Mouse (Mus musculus) layer of hippocampus, adult 9-11 months (tissue): ENCODE measurements around the gene Sparc.

Source experiments
- DNase-seq: peaks from one replicate; pipeline ENCODE4 v3.0.0; 2022

The Sparc gene

GRCm38 (mm10) chr11:55422978-55423377, at the start of gene Sparc:
TSS of gene Sparc (minus strand) at chr11:55423183.
- DNase-seq = no peak

GRCm38 (mm10) chr11:55471467-55471866, 48.5 kb upstream of the Sparc start:
- no peak for DNase-seq

GRCm38 (mm10) chr11:55470761-55471160, 47.8 kb upstream of the Sparc start:
- no peak for DNase-seq

GRCm38 (mm10) chr11:55469923-55470691, 47.1 kb upstream of the Sparc start:
- DNase-seq = peak; percentile 43

GRCm38 (mm10) chr11:55469048-55469843, 46.3 kb upstream of the Sparc start, which contains the start of gene G3bp1:
TSS of gene G3bp1 (plus strand) at chr11:55469685.
- DNase-seq = peak; percentile 100

- DNase-seq = peak; percentile 46
Observed at GRCm38 (mm10) chr11:55468611-55469047, 45.6 kb upstream of the Sparc start.

- no peak for DNase-seq
Observed at GRCm38 (mm10) chr11:55468012-55468411, 45.0 kb upstream of the Sparc start.

- DNase-seq = no peak
Observed at GRCm38 (mm10) chr11:55465177-55465576, 42.2 kb upstream of the Sparc start.

- no peak for DNase-seq
Observed at GRCm38 (mm10) chr11:55464707-55465106, 41.7 kb upstream of the Sparc start.

- no peak for DNase-seq
Observed at GRCm38 (mm10) chr11:55462149-55462548, 39.2 kb upstream of the Sparc start.

- peak; percentile 97 for DNase-seq
Observed at GRCm38 (mm10) chr11:55461019-55461645, 38.1 kb upstream of the Sparc start, which contains the start of gene Atox1. TSS of gene Atox1 (minus strand) at chr11:55461239.

GRCm38 (mm10) chr11:55460559-55461018, 37.6 kb upstream of the Sparc start:
- no peak for DNase-seq

- DNase-seq = no peak
Observed at GRCm38 (mm10) chr11:55459850-55460558, 37.0 kb upstream of the Sparc start.

GRCm38 (mm10) chr11:55458501-55458900, 35.5 kb upstream of the Sparc start:
- no peak for DNase-seq

- no peak for DNase-seq
Observed at GRCm38 (mm10) chr11:55455166-55455565, 32.2 kb upstream of the Sparc start.

GRCm38 (mm10) chr11:55453640-55454039, 30.7 kb upstream of the Sparc start:
- no peak for DNase-seq

GRCm38 (mm10) chr11:55450311-55450710, 27.3 kb upstream of the Sparc start:
- no peak for DNase-seq

GRCm38 (mm10) chr11:55449531-55449930, 26.5 kb upstream of the Sparc start:
- no peak for DNase-seq

- DNase-seq = peak; percentile 71
Observed at GRCm38 (mm10) chr11:55446579-55446978, 23.6 kb upstream of the Sparc start.

GRCm38 (mm10) chr11:55444772-55445171, 21.8 kb upstream of the Sparc start:
- no peak for DNase-seq

GRCm38 (mm10) chr11:55439718-55440117, 16.7 kb upstream of the Sparc start:
- DNase-seq = no peak

GRCm38 (mm10) chr11:55438031-55438430, 15.0 kb upstream of the Sparc start:
- DNase-seq = peak; percentile 49

- no peak for DNase-seq
Observed at GRCm38 (mm10) chr11:55436089-55436488, 13.1 kb upstream of the Sparc start.
